Mouse (Mus musculus) midbrain, embryonic 15.5 days (tissue): ENCODE measurements around the gene Pja2. TPM values are rescaled to one million over a fixed set of nuclear protein-coding genes. Genes with fewer than 3 reads are reported as not detected.
"Not testable (repeated sequence)": the region's sequence is repeated elsewhere in the genome, so short reads cannot be mapped to it uniquely, and the experiment has no call there.

Experiments
- ATAC-seq: fragments of 200-750 bp; cut with Nextera tagmentation; replicated peaks from 2 replicates; pipeline ENCODE4 v1.8.0; 2017; ENCODE audit warnings: moderate TSS enrichment
- H3K27ac ChIP-seq: fragments of 300-500 bp; sonication (generic); 2 replicates; pipeline ENCODE4 v1.5.1; 2015; ENCODE audit warnings: mild to moderate bottlenecking, inconsistent platforms
- H3K27me3 ChIP-seq: fragments of 300-500 bp; sonication (generic); replicated peaks from 2 replicates; pipeline ENCODE4 v1.6.1; 2015; ENCODE audit warnings: inconsistent platforms
- H3K36me3 ChIP-seq: fragments of 300-500 bp; sonication (generic); replicated peaks from 2 replicates; pipeline ENCODE4 v1.6.1; 2015; ENCODE audit warnings: inconsistent platforms
- H3K4me1 ChIP-seq: fragments of 300-500 bp; sonication (generic); 2 replicates; pipeline ENCODE4 v1.6.1; 2015; ENCODE audit warnings: inconsistent platforms
- H3K4me2 ChIP-seq: fragments of 300-500 bp; sonication (generic); 2 replicates; pipeline ENCODE4 v1.6.1; 2015; ENCODE audit warnings: inconsistent platforms, mild to moderate bottlenecking, moderate library complexity
- H3K4me3 ChIP-seq: fragments of 300-500 bp; sonication (generic); 2 replicates; pipeline ENCODE4 v1.5.1; 2015; ENCODE audit warnings: mild to moderate bottlenecking, inconsistent platforms
- H3K9ac ChIP-seq: fragments of 300-500 bp; sonication (generic); 2 replicates; pipeline ENCODE4 v1.6.1; 2015; ENCODE audit warnings: mild to moderate bottlenecking, inconsistent platforms
- H3K9me3 ChIP-seq: fragments of 300-500 bp; sonication (generic); 2 replicates; pipeline ENCODE4 v1.6.1; 2016; ENCODE audit warnings: inconsistent platforms
- WGBS: fragments of 180-500 bp; shearing (Covaris S2); methylation state at CpG from one replicate; pipeline ENCODE4 v1.1.7; 2015; ENCODE audit warnings: mixed read lengths; 5-methylcytosine and 5-hydroxymethylcytosine counted together
- polyA plus RNA-seq: library from polyadenylated mRNA; unstranded; fragments of >200 nt; fragmentation: Nextera tagmentation; extraction: Ambion mirVana; gene quantifications from 2 replicates; pipeline ENCODE4 v1.2.1, GENCODE M21; 2015

Pja2 gene
- polyA plus RNA-seq, 1 experiment from 2014 or later: 186 TPM

GRCm38 (mm10) chr17:64276666-64277065, 55.0 kb downstream of the Pja2 start:
- ATAC-seq: no peak
- H3K27ac ChIP-seq: no peak overlapping the region
- no peak overlapping the region for H3K4me2 ChIP-seq
- H3K4me1 ChIP-seq: no peaks in the 10 kb centered on the region
- no peak overlapping the region for H3K9ac ChIP-seq
- H3K4me3 ChIP-seq: no peak overlapping the region
- 0 out of 2 replicates have a peak, but pooled peaks cover 5% of the 10 kb centered on the region for H3K36me3 ChIP-seq
- 92% methylated on average over 5 of the region's 5 CpGs for WGBS
- no peaks in the 10 kb centered on the region for H3K9me3 ChIP-seq
- H3K27me3 ChIP-seq: no peaks in the 10 kb centered on the region

- WGBS: 82% methylated on average over 4 of the region's 4 CpGs
- no peak overlapping the region for H3K9ac ChIP-seq
- no peaks in the 10 kb centered on the region for H3K4me1 ChIP-seq
- H3K9me3 ChIP-seq: no peaks in the 10 kb centered on the region
- H3K27ac ChIP-seq: no peak overlapping the region
- H3K27me3 ChIP-seq: no peaks in the 10 kb centered on the region
- no peak overlapping the region for H3K4me2 ChIP-seq
- 0 out of 2 replicates have a peak, but pooled peaks cover 5% of the 10 kb centered on the region for H3K36me3 ChIP-seq
- ATAC-seq: no peak
- H3K4me3 ChIP-seq: no peak overlapping the region
Observed at GRCm38 (mm10) chr17:64275188-64275587, 56.5 kb downstream of the Pja2 start.

GRCm38 (mm10) chr17:64274341-64275105, 57.2 kb downstream of the Pja2 start:
- Histone ChIP-seq H3K27me3 (no peaks in the 10 kb centered on the region), H3K4me2 (no peak overlapping the region), H3K4me3 (no peak overlapping the region), H3K9ac (no peak overlapping the region), H3K36me3 (0 out of 2 replicates have a peak, but pooled peaks cover 5% of the 10 kb centered on the region), H3K27ac (no peak overlapping the region), H3K4me1 (no peaks in the 10 kb centered on the region), H3K9me3 (no peaks in the 10 kb centered on the region)
- no peak for ATAC-seq
- WGBS: 95% methylated on average over 10 of the region's 10 CpGs

GRCm38 (mm10) chr17:64260571-64260970, 71.1 kb downstream of the Pja2 start:
- WGBS: 86% methylated on average over 1 of the region's 1 CpGs
- H3K4me1 ChIP-seq: no peaks in the 10 kb centered on the region
- no peak overlapping the region for H3K27ac ChIP-seq
- no peak for ATAC-seq
- H3K9me3 ChIP-seq: no peaks in the 10 kb centered on the region
- H3K27me3 ChIP-seq: no peaks in the 10 kb centered on the region
- no peak overlapping the region for H3K9ac ChIP-seq
- H3K4me2 ChIP-seq: no peak overlapping the region
- H3K36me3 ChIP-seq: no peaks in the 10 kb centered on the region
- no peak overlapping the region for H3K4me3 ChIP-seq

- Histone ChIP-seq H3K9me3 (no peaks in the 10 kb centered on the region), H3K4me2 (no peak overlapping the region), H3K9ac (no peak overlapping the region), H3K27ac (no peak overlapping the region), H3K27me3 (no peaks in the 10 kb centered on the region), H3K36me3 (no peaks in the 10 kb centered on the region), H3K4me1 (no peaks in the 10 kb centered on the region), H3K4me3 (no peak overlapping the region)
- no peak for ATAC-seq
- WGBS: 48% methylated on average over 3 of the region's 3 CpGs
Observed at GRCm38 (mm10) chr17:64248246-64248645, 83.5 kb downstream of the Pja2 start.

GRCm38 (mm10) chr17:64242898-64243297, 88.8 kb downstream of the Pja2 start:
- WGBS: 78% methylated on average over 12 of the region's 12 CpGs

GRCm38 (mm10) chr17:64242310-64242859, 89.3 kb downstream of the Pja2 start:
- no peaks in the 10 kb centered on the region for H3K4me1 ChIP-seq
- no peak for ATAC-seq
- no peaks in the 10 kb centered on the region for H3K9me3 ChIP-seq
- H3K4me3 ChIP-seq: no peak overlapping the region
- H3K27ac ChIP-seq: no peak overlapping the region
- H3K27me3 ChIP-seq: no peaks in the 10 kb centered on the region
- H3K36me3 ChIP-seq: no peaks in the 10 kb centered on the region
- WGBS: 70% methylated on average over 9 of the region's 9 CpGs
- H3K9ac ChIP-seq: no peak overlapping the region
- no peak overlapping the region for H3K4me2 ChIP-seq

More at GRCm38 (mm10) chr17:64242898-64243297, 88.8 kb downstream of the Pja2 start:
- Histone ChIP-seq H3K36me3 (no peaks in the 10 kb centered on the region), H3K27me3 (no peaks in the 10 kb centered on the region), H3K9ac (no peak overlapping the region), H3K4me3 (no peak overlapping the region), H3K27ac (no peak overlapping the region), H3K4me1 (no peaks in the 10 kb centered on the region), H3K4me2 (no peak overlapping the region), H3K9me3 (no peaks in the 10 kb centered on the region)
- no peak for ATAC-seq

DNA sequence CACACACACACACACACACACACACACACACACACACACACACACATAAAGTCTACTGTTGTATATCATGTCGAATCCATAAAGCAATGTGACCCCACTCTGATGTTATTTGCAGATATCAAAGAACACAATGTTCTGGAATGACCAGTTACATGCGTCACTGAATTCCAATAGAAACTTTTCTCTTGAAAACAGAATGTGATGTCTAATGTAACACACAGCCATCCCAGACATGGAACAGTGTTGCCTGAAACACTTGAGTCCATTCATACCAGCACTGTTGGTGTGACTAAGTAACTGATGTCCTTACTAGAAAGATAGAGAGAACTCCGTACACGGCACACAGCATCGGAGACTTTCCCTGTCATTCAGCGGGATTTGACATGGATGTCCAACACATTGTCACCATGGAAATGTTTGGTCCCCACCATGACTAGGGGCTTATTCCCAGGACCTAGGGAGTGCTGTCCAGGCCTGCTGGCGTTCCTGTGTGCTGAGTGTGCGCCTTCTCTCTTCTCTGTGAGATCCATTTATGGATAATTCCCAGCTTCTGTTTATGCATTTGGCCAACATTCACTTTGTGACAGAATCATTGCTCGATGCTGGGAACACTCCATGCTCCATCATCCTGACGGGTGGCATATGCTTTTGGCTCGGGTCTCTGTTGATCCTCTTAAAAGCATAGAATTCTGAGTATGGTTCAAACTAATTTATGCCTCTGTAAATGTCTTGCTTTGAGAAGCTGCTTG, 90.0 kb downstream of the Pja2 start:
- Histone ChIP-seq H3K4me1 (no peaks in the 10 kb centered on the region), H3K36me3 (no peaks in the 10 kb centered on the region), H3K9me3 (no peaks in the 10 kb centered on the region), H3K27ac (no peak overlapping the region), H3K27me3 (no peaks in the 10 kb centered on the region), H3K4me2 (no peak overlapping the region), H3K9ac (no peak overlapping the region), H3K4me3 (no peak overlapping the region)
- ATAC-seq: no peak
- 77% methylated on average over 11 of the region's 11 CpGs for WGBS

GRCm38 (mm10) chr17:64232134-64232533, 99.6 kb downstream of the Pja2 start:
- Histone ChIP-seq H3K27me3 (no peaks in the 10 kb centered on the region), H3K4me3 (no peak overlapping the region), H3K27ac (no peak overlapping the region), H3K4me2 (no peak overlapping the region), H3K9me3 (no peaks in the 10 kb centered on the region), H3K36me3 (no peaks in the 10 kb centered on the region), H3K4me1 (no peaks in the 10 kb centered on the region), H3K9ac (no peak overlapping the region)
- no peak for ATAC-seq
- 86% methylated on average over 4 of the region's 4 CpGs for WGBS

DNA sequence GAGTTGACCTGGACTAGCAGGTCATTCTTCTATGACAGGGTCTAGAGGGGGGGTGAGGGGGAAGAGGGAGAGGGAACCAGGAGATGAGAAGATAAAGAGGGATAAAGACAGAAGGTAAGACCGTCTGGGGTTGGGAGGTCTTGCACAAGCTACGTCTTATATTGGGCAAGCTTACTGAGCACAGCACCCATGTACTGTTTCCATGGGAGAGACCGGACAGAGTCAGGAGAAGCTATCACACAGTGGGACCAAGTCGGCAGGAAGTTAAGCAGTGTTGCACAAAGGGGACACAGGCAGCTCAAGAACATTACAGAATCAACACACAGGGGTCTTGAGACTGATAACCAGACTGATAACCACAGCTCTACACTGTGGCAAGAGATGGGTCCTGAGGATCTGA, 100.1 kb downstream of the Pja2 start:
- H3K36me3 ChIP-seq, H3K4me2 ChIP-seq, H3K4me3 ChIP-seq, H3K27ac ChIP-seq, H3K4me1 ChIP-seq, H3K9ac ChIP-seq, ATAC-seq, H3K27me3 ChIP-seq, H3K9me3 ChIP-seq: not testable (repeated sequence)
- WGBS: 96% methylated on average over 4 of the region's 4 CpGs

DNA sequence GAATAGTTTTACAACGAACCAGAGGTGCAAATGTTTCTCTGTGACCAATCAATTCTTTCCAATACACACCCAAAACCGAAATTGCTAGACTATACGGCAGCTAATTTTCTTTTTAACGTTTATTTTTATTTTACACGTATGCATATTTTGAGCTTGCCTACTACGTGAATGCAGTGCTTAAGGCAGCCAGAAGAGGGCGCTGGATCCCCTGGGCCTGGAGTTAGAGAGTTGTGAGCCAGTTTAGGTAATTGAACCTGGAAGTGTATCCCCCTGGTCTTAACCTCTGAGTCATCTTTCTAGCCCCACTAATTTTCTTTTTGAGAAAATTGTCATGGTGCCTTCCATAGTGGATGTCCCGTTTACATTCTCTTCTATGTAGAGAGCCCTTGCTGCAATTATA, 100.5 kb downstream of the Pja2 start:
- Histone ChIP-seq H3K9ac (no peak overlapping the region), H3K4me3 (no peak overlapping the region), H3K27ac (no peak overlapping the region), H3K4me1 (no peaks in the 10 kb centered on the region), H3K27me3 (no peaks in the 10 kb centered on the region), H3K36me3 (no peaks in the 10 kb centered on the region), H3K4me2 (no peak overlapping the region), H3K9me3 (no peaks in the 10 kb centered on the region)
- no peak for ATAC-seq
- 83% methylated on average over 8 of the region's 8 CpGs for whole genome bisulfite sequencing
